Mouse (Mus musculus): ENCODE data around the gene Rcc2.

Rcc2 gene

DNA sequence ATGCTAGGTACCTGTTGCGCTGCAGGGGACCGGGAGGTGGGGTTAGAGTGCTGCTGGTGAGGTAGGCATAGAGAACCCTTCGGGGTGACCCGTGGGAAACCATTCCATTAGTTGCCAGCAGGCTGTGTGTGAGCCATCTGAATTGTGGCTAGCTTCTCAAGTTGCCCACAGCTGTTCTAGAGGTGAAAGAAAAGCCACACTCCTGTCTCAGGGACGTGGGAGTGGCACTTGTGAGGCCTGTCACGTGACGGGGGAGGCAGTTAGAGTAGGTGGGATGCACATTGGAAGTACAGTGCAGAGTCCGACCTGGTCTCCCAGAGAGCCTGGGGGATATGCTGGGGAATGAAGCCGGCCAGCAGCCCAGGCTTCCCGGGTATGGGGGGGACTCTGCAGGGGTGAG, 9.3 kb downstream of the Rcc2 start:
- no peak for DNase-seq (ENCODE audit: low spot score)

DNA sequence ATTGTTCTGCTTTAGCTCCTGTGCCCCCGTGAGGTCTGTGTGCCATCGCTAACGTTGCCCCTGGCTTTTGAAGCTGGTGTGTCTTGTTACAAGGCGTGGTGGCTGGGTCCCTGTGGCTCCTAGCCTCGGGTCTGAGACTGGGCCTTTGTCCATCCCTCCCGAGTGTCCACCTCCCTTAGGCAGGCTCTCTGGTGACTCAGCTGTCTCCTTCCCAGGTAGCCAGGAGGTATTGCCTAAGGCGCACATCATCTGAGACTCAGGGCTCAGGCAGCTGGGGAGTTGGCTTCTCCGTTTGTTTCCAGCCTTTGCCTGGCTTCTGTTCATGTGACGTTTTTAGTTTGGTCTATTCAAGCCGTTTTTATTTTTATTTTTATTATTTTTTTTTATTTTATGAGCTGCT, 10.4 kb downstream of the Rcc2 start:
- DNase-seq (ENCODE audit: low spot score), result no peak

DNA sequence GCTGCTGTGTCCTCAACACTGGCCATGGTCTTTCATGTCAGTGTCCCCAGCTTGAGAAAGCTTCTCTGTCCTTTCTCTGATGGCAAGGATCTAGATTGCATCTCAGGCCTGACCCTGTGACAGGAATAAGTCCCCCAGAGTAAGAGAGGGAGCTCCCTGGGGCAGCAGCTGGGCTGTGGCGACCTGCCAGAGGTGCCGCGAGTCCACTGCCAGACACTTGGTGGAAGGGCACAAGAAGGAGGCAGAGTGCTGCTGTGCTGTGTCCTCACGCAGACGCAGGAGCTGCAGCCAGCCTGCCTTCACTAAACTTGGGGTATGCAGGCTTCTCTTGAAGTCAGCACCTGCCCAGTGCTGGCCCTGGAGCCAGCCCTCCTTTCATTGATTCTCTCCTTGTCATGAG, 11.0 kb downstream of the Rcc2 start:
- DNase-seq (ENCODE audit: low spot score), result no peak

DNA sequence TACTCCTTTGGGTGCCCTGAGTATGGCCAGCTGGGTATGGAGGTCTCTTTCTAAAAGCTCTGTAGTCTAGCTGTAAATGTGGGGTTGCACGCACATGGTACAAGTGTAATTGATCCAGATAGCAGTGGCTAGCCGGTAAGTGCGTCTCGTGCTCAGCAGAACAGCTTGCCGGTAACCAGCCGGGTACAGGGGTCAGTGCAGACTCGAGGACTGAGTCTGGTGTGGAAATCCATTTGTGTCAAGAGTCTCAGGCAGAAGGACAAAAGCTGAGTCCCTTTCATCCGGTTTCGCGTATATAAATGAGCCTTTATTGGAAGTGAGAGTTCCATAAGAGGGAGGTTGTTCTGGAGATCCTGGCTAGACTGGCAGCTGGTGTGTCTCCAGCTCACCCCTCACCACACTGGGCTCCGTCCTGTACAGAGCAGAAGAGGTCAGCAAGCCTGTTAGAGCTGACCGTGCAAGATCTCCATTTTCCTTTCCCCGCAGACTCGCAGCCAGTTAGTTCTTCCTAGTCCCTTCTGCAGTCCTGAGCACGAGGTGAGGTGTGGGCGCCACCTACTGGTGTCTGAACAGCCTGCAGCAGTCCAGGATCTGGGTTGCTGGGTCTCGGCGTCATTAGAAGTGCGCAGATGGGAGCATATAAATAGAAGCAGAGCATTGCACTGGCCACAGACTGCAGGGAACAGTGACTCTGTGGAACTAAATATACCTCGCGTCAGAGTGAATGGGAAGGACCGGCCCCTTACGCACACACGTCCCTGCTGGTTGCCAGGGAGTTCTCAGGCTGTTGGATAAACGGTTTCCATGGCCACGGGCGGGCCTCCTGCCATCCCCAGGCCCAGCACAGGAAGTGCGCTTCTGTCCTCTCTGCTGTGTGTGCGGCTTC, 13.4 kb downstream of the Rcc2 start:
- peak; percentile 94 for DNase-seq (ENCODE audit: low spot score)

DNA sequence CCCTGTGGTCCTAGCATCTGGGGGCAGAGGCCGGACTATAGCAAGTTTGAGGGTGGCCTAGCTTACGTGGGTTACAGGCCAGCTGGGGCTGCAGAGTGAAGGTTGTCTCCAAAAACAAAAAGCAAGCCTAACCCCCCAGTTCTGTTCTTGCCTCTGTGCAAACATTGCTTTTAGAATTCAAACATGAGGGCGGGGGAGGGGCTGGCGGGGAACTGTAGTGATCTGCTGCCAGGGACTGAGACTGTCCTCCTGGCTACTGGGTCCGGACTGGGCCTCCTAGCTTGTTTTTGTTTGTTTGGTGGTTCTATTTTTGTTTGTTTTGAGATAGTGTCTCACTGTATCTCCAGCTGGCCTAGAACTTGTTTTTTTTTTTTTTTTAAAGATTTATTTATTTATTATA, 14.2 kb downstream of the Rcc2 start:
- DNase-seq (ENCODE audit: low spot score), result no peak

DNA sequence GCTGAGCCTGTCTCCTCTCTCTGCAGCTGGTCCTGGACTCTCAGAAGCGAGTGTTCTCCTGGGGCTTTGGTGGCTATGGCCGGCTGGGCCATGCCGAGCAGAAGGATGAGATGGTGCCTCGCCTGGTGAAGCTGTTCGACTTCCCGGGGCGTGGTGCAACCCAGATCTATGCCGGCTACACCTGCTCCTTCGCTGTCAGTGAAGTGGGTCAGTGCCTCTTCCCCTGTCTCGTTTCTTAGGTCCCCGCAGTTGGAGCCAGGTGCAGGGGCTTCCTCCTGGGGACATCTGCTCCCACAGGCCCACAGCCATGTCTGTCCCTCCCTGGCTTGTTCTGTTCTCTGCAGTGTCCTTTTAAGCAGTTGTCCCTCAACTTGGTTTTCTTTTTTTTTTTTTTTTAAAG, 16.7 kb downstream of the Rcc2 start:
- DNase-seq (ENCODE audit: low spot score), result no peak

DNA sequence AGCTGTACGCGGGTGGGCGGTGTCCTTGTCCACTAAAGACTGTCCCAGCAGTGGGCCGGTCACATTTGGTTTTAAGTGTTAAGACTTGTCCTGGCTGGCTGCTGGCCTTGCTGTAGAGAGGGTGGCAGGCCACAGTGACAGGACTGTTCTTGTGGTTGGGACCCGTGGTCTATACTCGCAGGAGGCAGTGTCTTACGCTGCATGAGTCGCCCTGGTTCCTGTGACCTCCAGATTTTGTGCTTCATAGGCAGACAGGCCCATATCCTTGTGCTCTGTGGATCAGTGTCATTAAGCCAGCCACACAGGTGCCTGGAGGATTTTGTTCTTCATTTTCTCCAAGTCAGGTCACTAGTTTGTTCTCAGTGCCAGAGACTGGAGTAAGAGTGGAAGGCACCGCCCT, 18.1 kb downstream of the Rcc2 start:
- DNase-seq (ENCODE audit: low spot score), result no peak

DNA sequence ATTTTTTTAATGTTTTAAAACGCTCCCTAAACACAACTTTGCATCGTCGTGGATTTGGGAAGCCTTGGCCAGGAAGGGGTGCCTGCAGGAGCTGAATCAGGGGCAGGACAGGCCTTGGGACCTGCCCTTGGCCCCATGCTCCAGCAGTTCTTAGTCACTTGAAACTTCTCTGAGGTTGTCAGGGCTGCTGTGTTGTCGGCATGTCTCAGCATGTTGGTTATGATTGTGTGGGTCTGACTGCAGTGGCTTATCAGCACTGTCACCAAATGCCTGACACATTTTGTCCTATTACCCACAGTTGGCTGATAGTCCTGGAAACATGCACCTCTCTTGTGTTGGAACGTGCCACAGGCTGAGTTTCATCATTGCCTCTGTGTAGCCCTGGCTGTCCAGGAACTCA, 19.8 kb downstream of the Rcc2 start:
- DNase-seq (ENCODE audit: low spot score), result no peak

DNA sequence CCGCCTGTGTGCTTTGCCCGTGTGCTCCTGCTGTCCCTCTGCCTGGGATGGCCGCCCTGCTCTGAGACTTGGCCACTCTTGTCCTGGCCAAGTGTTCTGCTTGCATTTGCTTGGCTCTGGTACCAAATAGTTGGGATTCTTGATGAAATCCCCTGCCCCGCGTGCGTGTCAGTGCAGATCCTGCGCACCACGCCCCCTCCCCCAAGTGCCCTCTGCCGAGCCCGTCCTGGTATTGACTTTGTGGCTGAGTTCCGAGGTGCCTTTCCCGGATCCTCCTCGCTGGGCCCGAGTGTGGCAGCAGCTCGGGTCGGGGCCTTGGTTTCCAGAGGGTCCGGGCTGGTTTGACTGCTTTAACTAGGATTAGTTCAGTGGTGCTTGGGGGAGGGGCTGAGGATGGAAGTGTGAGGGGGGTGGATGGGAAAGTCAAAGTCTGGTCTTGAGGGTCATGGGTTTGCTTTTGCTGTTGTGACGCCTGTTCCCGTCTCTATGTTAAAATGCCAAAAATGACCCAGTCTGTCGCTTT, 21.7 kb downstream of the Rcc2 start:
- DNase-seq (ENCODE audit: low spot score), result no peak

DNA sequence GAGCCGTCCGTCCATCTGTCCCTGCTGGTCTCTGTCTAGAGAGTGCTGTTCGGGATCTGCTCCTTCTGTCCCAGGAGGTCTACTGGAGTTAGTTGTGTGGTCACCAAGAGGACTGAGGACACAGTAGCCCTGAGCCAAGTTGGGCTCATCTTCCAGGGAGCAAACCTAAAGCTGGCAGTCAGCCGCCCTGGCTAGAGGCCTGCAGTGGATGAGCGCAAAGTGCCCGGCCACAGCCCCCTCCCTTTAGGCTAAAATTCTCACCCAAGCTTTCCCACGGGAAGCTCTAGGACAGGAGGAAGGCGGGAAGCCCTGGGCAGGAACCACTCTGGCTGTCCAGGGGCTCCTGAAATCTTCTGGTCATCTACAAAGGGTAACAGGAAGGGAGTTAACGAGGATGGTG, 22.4 kb downstream of the Rcc2 start:
- DNase-seq (ENCODE audit: low spot score), result no peak

DNA sequence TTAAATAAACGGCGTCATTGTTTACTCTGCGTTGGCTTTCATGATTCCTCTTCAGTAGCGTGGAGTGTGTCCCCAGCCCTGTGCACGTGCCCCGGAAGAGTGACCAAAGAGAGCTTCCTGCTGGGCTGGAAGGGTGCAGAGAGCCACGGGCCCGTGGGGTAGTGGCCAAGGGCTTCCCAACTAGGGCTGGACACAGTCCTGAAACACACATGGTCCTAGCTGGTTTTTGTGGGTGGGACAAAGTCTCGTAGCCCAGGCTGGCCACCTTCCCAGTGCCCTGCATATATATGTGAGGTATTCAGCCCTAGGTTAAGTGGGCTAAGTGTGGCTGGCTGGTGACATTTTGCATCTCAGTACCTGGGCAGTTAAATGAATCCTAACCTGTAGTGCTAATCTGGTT, 22.9 kb downstream of the Rcc2 start:
- no peak for DNase-seq (ENCODE audit: low spot score)

DNA sequence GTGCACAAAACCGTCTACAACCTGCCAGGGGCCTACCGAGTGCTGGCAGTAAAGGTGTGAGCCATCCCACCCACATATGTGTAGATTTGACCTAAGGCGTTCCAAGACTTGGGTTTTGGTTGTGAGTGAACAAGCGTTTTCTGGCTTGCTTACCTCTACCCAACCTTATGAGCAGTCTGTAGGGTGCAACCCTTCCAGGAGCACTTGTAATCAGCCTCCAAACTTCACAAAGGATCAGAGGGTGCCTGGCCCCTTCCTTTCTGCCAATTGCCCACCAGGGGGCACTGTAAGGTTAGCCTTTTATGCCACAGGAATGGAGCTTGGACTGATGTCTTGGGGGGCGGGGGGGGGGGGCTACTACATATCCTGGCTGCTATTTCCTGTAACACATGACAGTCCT, 23.5 kb downstream of the Rcc2 start:
- DNase-seq (ENCODE audit: low spot score), result peak; percentile 85

DNA sequence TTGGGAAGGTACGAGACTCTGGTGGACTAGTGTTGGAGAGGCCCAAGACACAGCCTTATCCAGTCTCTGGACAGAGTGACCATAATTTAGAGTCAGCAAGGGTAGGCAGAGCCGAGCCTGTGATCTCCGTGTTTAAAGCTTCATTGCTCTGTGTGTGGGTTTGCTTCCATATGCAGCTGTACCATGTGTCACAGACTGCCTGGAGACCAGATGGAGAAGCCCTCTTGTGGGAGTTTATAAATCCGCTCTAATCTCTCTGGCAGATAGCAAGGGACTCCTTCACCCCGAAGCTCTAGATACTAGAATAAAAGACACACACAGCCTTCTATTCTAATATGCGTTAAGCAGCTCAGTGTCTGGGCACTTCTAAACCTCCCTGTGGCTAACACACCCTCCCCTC, 24.4 kb downstream of the Rcc2 start:
- DNase-seq (ENCODE audit: low spot score), result no peak

DNA sequence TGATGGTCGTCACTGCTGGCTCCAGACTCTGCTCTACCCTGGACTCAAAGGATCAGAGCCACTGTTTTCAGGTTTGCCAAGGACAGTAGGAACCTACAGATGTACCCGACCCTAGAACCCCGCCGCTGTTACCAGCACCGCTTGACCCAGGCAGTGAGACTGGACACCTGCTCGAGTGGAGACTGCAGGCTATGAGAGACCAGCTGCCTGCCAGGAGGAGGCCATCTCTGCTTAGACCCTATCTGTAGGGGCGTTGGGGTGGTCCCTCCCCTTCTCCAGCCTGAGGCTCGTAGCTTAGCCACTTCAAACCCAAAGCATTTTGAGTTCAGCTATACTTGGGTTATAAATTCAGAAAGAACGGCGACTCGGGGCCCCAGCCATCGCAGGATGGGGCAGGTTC, 26.6 kb downstream of the Rcc2 start:
- DNase-seq (ENCODE audit: low spot score), result no peak

DNA sequence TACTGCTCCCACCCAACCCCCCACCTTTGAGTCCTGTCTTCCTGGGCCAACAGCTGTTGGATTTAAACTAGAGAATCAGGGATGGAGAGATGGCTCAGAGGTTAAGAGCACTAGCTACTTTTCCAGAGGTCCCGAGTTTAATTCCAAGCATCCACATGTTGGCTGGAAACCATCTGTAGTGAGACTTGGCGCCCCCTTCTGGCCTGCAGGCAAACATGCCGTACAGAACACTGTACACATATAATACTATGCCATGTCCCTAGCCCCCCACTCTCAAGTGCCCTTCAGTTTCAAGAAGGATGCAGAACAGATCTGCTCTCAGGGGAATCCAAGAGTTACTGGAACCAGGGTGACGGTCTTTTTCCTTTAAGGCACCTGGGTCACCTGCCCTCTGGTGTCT, 31.3 kb downstream of the Rcc2 start:
- no peak for DNase-seq (ENCODE audit: low spot score)

DNA sequence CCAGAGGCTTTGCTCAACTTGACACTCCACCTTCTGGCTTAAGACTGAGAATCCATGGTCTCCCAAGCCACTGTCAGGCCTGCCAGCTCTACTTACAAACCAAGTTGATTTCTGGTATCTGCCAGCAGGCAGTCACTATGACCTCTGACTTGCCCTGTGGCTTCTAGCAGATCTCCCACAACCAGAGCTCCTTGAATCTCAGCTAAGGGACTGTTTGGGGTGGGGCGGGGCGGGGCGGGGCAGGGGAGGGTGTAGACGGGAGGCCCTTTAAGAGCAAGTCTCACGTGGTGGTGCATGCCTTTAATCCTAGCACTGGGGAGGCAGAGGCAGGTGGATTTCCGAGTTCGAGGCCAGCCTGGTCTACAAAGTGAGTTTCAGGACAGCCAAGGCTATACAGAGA, 32.5 kb downstream of the Rcc2 start:
- no peak for DNase-seq (ENCODE audit: low spot score)

DNA sequence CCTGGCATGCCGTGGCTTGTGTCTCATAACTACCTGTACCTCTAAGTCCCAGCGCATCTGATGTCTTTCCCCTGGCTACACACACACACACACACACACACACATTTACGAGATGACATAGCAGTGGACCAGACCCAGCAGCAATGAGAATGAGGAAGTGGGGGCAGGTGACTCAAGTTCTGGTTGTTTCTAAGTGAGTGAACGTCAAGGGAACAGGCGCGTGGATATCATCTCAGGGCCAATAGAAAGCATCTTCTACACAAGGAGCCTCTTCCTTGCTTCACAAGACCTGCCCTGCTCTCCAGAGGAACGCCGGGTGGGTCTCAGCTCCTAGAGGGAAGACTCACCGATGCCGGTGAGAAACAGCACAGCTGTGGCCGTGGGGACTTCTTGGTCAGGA, 40.3 kb downstream of the Rcc2 start:
- DNase-seq (ENCODE audit: low spot score), result no peak

DNA sequence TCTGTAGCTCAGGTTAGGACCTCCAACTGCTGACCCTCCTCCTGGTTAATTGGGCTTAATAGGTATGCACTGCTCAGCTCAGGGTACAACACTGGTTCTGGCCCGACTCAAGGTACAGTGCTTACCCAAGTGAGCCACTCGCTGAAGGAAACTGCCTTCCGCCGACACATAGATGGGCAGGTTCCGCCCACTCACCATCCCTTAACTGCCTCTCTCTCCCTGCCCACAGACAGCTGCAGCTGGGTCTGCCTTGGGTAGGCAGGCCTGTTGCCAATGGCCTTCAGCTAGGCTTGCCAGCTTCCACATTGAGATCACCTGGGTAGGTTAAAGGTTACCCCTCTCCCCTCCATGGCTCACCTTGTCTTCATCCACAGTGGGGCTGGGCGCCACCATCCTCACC, 41.1 kb downstream of the Rcc2 start:
- no peak for DNase-seq (ENCODE audit: low spot score)

DNA sequence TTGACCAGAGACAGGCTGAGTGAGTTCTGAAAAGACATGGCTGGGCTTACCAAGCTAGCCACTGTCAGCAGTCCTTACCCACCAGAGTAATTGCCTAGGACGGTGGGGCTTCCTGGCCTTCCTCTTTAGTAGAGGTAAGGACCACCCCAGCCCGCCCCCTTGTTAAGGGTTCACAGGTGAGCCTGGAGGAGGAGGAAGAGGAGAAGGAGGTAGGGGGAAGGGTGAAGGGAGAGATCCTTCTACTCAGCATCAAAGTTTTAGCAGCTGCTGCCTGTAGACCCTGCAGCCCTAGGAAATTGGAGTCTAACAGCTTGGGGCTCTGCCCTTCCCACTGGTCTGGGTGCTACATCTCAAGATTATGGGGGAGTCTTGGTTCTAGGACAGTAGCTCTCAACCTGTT, 42.2 kb downstream of the Rcc2 start, which contains the start of gene Padi6:
Gene Padi6 (minus strand): TSS at position 101 of the 400 bp plus-strand sequence.
- DNase-seq (ENCODE audit: low spot score), result no peak

DNA sequence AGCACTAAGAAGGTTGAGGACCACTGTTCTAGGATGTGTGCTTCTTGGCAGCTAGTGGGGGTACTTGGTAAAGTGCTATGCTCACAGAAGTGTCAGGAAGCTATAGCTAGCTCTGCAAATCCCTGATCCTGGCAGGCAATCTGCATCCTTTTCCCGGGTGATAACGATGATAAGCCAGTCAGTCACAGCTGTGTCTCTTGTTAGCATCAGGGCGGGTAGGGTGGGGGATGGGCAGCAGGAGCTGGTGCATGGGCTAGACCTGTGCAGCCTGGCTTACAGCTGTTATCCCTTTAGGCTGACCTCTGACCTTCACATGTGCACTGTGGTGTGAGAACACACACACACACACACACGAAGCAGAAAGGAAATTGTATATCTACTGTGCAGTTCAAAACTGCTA, 42.7 kb downstream of the Rcc2 start:
- DNase-seq (ENCODE audit: low spot score), result peak; percentile 26

DNA sequence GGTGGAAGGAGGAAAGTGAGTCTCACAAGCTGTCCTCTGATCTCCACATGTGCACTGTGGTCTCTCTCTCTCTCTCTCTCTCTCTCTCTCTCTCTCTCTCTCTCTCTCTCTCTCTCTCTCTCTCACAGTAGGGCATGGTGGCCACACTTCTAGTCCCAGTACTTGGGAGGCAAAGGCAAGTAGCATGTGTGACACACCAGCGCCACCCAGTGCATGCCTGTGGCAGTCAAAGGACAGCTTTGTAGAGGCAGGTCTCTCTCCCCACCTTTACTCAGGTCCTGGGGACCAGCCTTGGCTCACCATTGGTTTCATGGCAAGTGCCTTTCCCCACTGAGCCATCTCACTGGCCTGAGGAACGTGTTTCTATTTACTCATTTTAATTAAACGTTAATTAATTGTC, 44.3 kb downstream of the Rcc2 start:
- peak; percentile 62 for DNase-seq (ENCODE audit: low spot score)

DNA sequence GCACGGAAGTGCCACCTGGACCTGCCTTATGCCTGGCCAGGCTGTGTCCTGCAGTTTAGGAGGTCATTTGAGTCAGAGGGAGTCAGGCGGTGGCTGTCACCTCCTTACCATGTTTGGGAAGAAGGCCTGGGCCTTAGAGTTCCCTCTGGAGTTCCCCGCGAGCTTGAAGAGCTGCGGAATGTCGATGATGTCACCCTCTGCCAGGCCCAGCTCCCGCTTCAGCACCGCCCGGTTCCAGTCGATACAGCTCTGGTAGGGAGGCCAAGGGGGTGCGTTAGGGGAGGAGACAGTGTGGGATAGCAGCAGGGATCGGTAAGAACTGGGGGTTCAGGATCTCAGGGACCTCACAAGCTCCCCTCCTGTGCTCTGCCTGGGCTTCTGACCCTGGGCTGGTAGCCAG, 47.6 kb downstream of the Rcc2 start:
- no peak for DNase-seq (ENCODE audit: low spot score)

DNA sequence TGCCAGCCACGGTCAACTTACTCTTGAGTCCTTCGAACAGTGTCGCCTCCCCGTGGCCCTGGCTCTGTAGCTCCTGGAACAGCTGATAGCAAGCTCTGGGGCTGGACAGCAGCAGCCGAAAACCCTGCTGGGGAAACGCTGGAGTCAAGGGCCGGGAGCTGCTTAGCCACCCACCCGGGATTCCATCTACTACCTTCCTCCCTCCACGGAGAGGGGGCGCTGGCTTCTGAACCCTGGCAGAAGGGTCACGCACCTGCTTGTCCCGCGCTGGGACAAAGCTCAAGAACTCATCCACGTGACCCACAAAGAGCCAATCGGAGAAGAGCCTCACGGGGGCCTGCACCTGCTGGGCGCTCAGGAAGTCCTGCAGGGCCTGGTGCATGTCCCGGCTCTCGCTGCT, 50.0 kb downstream of the Rcc2 start:
- peak; percentile 54 for DNase-seq (ENCODE audit: low spot score)

DNA sequence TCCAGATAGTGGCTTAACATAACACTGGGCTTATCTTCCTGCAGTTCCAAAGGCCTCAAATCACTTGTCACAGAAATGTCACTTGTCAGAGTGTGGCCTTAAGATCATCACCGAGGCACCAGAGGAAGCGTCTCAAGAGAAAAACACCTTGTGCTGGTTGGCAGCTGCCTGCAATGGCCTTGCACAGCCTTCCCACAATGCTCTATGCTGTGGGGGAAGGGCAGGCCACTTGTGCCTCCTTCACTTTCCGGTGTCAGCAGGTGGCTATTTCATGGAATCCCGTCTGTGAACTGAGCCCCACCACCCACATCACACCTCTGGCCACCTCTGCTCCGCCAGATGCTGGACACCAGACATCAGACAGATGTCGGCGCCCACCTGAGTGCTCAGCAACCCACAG, 53.0 kb downstream of the Rcc2 start:
- DNase-seq (ENCODE audit: low spot score), result no peak

Data from retina, embryonic 14.5 days (tissue).